Mouse (Mus musculus) testis, adult 2 months (tissue): ENCODE measurements at regions not wholly inside any gene's neighbourhood (a gene's known extent, or its start where the extent isn't known, plus 50 kb on each side); places are given as distances from the start of the nearest gene placed in this dataset.

Experiments used
- CTCF ChIP-seq: fragments of 200-500 bp; IDR thresholded peaks from 2 replicates; pipeline ENCODE4 v1.5.1; 2012; ENCODE audit warnings: low read depth, mild to moderate bottlenecking, inconsistent platforms, low read length, moderate library complexity; ENCODE audit not compliant: control insufficient read depth, insufficient read depth, insufficient replicate concordance
- POLR2A ChIP-seq: fragments of 200-500 bp; IDR thresholded peaks from 2 replicates; pipeline ENCODE4 v1.6.1; 2012; ENCODE audit warnings: low read depth, mild to moderate bottlenecking, inconsistent platforms, low read length, moderate library complexity; ENCODE audit not compliant: control insufficient read depth

- TF ChIP-seq CTCF (no peak), POLR2A (no peak)
Observed at GRCm38 (mm10) chr14:58598867-58599266, 528.5 kb downstream of the Fgf9 start.
